Mouse (Mus musculus) liver, embryonic 14.5 days (tissue): ENCODE data around the gene Vegfa. TPM values are rescaled to one million over a fixed set of nuclear protein-coding genes. Genes with fewer than 3 reads are reported as not detected.

Experiments used
- ATAC-seq: fragments of 200-750 bp; cut with Nextera tagmentation; 2 replicates; pipeline ENCODE4 v1.8.0; 2017; ENCODE audit warnings: moderate number of reproducible peaks, mild to moderate bottlenecking, moderate library complexity; ENCODE audit not compliant: insufficient read depth
- DNase-seq, 3 experiments: peaks; one replicate each; pipeline ENCODE4 v3.0.0-alpha.2; 2012 to 2013; ENCODE audit warnings: low read depth in 3 of 3, low spot score in 3 of 3
- H3K27ac ChIP-seq: fragments of 300-500 bp; sonication (generic); 2 replicates; pipeline ENCODE4 v1.5.1; 2014; ENCODE audit warnings: moderate library complexity, mild to moderate bottlenecking, control low read depth, inconsistent platforms
- H3K27me3 ChIP-seq: fragments of 300-500 bp; sonication (generic); 2 replicates; pipeline ENCODE4 v1.6.1; 2014; ENCODE audit warnings: mild to moderate bottlenecking, low read length, moderate library complexity; ENCODE audit not compliant: control insufficient read depth, insufficient read depth
- H3K36me3 ChIP-seq: fragments of 300-500 bp; sonication (generic); replicated peaks from 2 replicates; pipeline ENCODE4 v1.6.1; 2014; ENCODE audit warnings: low read depth; ENCODE audit not compliant: control insufficient read depth, insufficient read depth
- H3K4me1 ChIP-seq, 2 experiments: fragments of 200-500 bp in 1 of 2; fragments of 300-500 bp in 1 of 2; sonication (generic) in 1 of 2; replicated peaks; 2 replicates each; pipeline ENCODE4 v1.6.1; 2012 to 2014; ENCODE audit warnings: antibody characterized with exemption in 1 of 2, inconsistent platforms in 1 of 2, low read length in 1 of 2; ENCODE audit not compliant: control insufficient read depth in 2 of 2, insufficient read depth in 2 of 2
- H3K4me2 ChIP-seq: fragments of 300-500 bp; sonication (generic); 2 replicates; pipeline ENCODE4 v1.6.1; 2014; ENCODE audit warnings: low read depth, mild to moderate bottlenecking, control low read depth, moderate library complexity
- H3K4me3 ChIP-seq, 2 experiments: fragments of 200-500 bp in 1 of 2; fragments of 300-500 bp in 1 of 2; sonication (generic) in 1 of 2; 2 replicates each; pipeline ENCODE4 v1.5.1; 2012 to 2014; ENCODE audit warnings: low read depth in 2 of 2, low read length in 2 of 2, mild to moderate bottlenecking in 2 of 2, control low read depth in 1 of 2, inconsistent platforms in 1 of 2, moderate library complexity in 1 of 2; ENCODE audit not compliant: insufficient read depth in 1 of 2
- H3K9ac ChIP-seq: fragments of 300-500 bp; sonication (generic); replicated peaks from 2 replicates; pipeline ENCODE4 v1.6.1; 2014; ENCODE audit warnings: mild to moderate bottlenecking, control low read depth, moderate library complexity
- H3K9me3 ChIP-seq: fragments of 300-500 bp; sonication (generic); 2 replicates; pipeline ENCODE4 v1.6.1; 2016; ENCODE audit warnings: low read length, mixed read lengths; ENCODE audit not compliant: control insufficient read depth
- CTCF ChIP-seq: IDR thresholded peaks from 2 replicates; pipeline ENCODE4 v1.5.1; 2016; ENCODE audit warnings: antibody characterized with exemption, low read depth, control low read depth
- EP300 ChIP-seq: IDR thresholded peaks from 2 replicates; pipeline ENCODE4 v1.6.1; 2016; ENCODE audit warnings: antibody characterized with exemption, low read depth
- WGBS: fragments of 180-500 bp; shearing (Covaris S2); extraction: QIAGEN DNeasy Blood & Tissue Kit; methylation state at CpG from one replicate; pipeline ENCODE4 v1.1.7; 2014; ENCODE audit not compliant: insufficient replicate concordance; 5-methylcytosine and 5-hydroxymethylcytosine counted together
- polyA plus RNA-seq, 2 experiments: library from polyadenylated mRNA; depleted of rRNA in 1 of 2; stranded (reverse) in 1 of 2; unstranded in 1 of 2; fragments of >200 nt; fragmentation: Nextera tagmentation in 1 of 2; extraction: Ambion mirVana in 1 of 2; gene quantifications; 2 replicates each; pipeline versions ENCODE4 v1.2.1 to v1.2.3; 2012 to 2014

Vegfa gene
- polyA plus RNA-seq (2012; rRNA removed) (27.9 and 33.9 TPM in 2 replicates), polyA plus RNA-seq (2014; fragmentation: Nextera tagmentation; extraction: Ambion mirVana) (1.2 and 1.7 TPM in 2 replicates)

GRCm38 (mm10) chr17:46032257-46032991 is at the start of gene Vegfa:
Gene Vegfa (minus strand): TSS chr17:46032369.
- peak; percentile 99 for TF ChIP-seq CTCF
- TF ChIP-seq EP300, result no peak
- no peaks in the 10 kb centered on the region for H3K9me3 ChIP-seq
- DNase-seq, result peak; percentile 75 to 81 (median 75)
- peak within 1 kb of the TSS; percentile 59 to 73 for H3K4me3 ChIP-seq
- peak within 1 kb of the TSS; percentile 88 for H3K4me2 ChIP-seq
- peak; percentile 83 for ATAC-seq
- H3K27ac ChIP-seq, result peak within 1 kb of the TSS; percentile 59
- under 1% methylated on average over 40 of the region's 40 CpGs for WGBS
- peaks cover 3 to 21% of the 10 kb centered on the region in 2 experiments for H3K4me1 ChIP-seq
- H3K36me3 ChIP-seq, result no peaks in the 10 kb centered on the region
- H3K9ac ChIP-seq, result peak within 1 kb of the TSS; percentile 82
- no peaks in the 10 kb centered on the region for H3K27me3 ChIP-seq

GRCm38 (mm10) chr17:46081657-46082056 is 49.5 kb upstream of the Vegfa start:
- WGBS, result 57% methylated on average over 7 of the region's 7 CpGs
- no peaks in the 10 kb centered on the region; a peak in 1 of 4 replicates for H3K4me1 ChIP-seq
- H3K36me3 ChIP-seq, result no peaks in the 10 kb centered on the region
- H3K4me2 ChIP-seq, result no peak overlapping the region
- no peaks in the 10 kb centered on the region for H3K9me3 ChIP-seq
- no peak for DNase-seq
- no peaks in the 10 kb centered on the region for H3K27me3 ChIP-seq
- H3K9ac ChIP-seq, result no peak overlapping the region
- no peak for TF ChIP-seq EP300
- no peak for TF ChIP-seq CTCF
- H3K27ac ChIP-seq, result no peak overlapping the region
- H3K4me3 ChIP-seq, result no peak overlapping the region
- no peak for ATAC-seq

- no peak for TF ChIP-seq CTCF
- TF ChIP-seq EP300, result no peak
- Histone ChIP-seq H3K9me3 (no peaks in the 10 kb centered on the region), H3K4me3 (no peak overlapping the region), H3K4me2 (no peak overlapping the region), H3K9ac (no peak overlapping the region), H3K36me3 (no peaks in the 10 kb centered on the region), H3K27ac (no peak overlapping the region), H3K4me1 (no peaks in the 10 kb centered on the region; a peak in 1 of 4 replicates), H3K27me3 (no peaks in the 10 kb centered on the region)
- ATAC-seq (no peak), DNase-seq (no peak)
- 35% methylated on average over 5 of the region's 5 CpGs for WGBS
Observed at GRCm38 (mm10) chr17:46081042-46081441, 48.9 kb upstream of the Vegfa start.

GRCm38 (mm10) chr17:46080388-46080787 is 48.2 kb upstream of the Vegfa start:
- Histone ChIP-seq H3K4me2 (no peak overlapping the region), H3K27ac (no peak overlapping the region), H3K4me3 (no peak overlapping the region), H3K9ac (no peak overlapping the region), H3K36me3 (no peaks in the 10 kb centered on the region), H3K4me1 (no peaks in the 10 kb centered on the region; a peak in 1 of 4 replicates), H3K27me3 (no peaks in the 10 kb centered on the region), H3K9me3 (no peaks in the 10 kb centered on the region)
- ATAC-seq (no peak), DNase-seq (no peak)
- TF ChIP-seq CTCF (no peak), EP300 (no peak)
- 64% methylated on average over 7 of the region's 7 CpGs for WGBS

- H3K4me3 ChIP-seq, result no peak overlapping the region
- H3K27me3 ChIP-seq, result no peaks in the 10 kb centered on the region
- 55% methylated on average over 2 of the region's 2 CpGs for WGBS
- no peak overlapping the region for H3K4me2 ChIP-seq
- no peak overlapping the region for H3K9ac ChIP-seq
- no peak for TF ChIP-seq EP300
- peak; percentile 47 for TF ChIP-seq CTCF
- DNase-seq (no peak), ATAC-seq (no peak)
- no peak overlapping the region for H3K27ac ChIP-seq
- no peaks in the 10 kb centered on the region for H3K9me3 ChIP-seq
- H3K36me3 ChIP-seq, result no peaks in the 10 kb centered on the region
- H3K4me1 ChIP-seq, result peaks cover 0 to 8% of the 10 kb centered on the region in 2 experiments; a peak in 2 of 4 replicates
Observed at GRCm38 (mm10) chr17:46079037-46079436, 46.9 kb upstream of the Vegfa start.
